Mouse (Mus musculus) neural tube, embryonic 10.5 days (tissue): ENCODE measurements around the gene Sgcd.
"Not testable (repeated sequence)": the region's sequence is repeated elsewhere in the genome, so short reads cannot be mapped to it uniquely, and the experiment has no call there.

ENCODE experiments used
- DNase-seq: peaks from one replicate; pipeline ENCODE4 v3.0.0-alpha.2; 2017; ENCODE audit warnings: low spot score; ENCODE audit errors: extremely low spot score

The Sgcd gene

DNA sequence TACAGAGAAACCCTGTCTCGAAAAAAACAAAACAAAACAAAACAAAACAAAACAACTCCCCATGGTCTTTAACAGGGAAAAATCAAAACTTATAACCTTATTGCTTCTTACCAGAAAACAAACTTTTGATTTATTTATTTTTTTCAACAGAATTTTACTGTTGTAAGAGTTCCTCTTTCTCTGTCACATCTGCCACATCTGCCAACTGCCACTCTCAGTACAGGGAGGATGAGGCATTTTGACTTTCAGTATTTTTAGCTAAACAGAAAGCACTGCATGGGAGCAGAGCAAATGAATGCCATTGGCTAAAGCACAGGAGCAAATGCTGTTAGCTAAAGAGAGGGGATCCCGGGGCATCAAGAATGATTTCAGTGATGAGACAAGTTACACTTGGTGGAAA lies 528.6 kb downstream of the Sgcd start:
- DNase-seq: no peak

DNA sequence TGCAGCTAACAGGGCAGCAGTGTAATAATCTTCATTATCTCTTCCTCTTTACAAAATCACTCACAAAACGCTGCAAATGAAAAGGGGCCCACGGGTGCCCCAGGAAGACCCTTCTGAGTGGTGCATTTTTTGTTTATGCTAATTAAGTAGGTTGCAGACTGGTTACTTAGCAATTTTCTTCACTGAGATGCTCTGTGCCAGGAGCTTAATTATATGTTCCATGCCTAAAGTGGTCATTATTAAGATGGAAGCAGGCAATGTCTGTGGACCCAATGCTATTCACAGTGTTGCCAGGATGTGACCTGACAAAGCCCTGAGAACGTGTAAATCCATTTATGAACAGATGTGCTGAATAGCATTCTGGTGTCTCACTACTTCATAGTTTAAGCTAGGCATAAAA lies 529.6 kb downstream of the Sgcd start:
- no peak for DNase-seq

DNA sequence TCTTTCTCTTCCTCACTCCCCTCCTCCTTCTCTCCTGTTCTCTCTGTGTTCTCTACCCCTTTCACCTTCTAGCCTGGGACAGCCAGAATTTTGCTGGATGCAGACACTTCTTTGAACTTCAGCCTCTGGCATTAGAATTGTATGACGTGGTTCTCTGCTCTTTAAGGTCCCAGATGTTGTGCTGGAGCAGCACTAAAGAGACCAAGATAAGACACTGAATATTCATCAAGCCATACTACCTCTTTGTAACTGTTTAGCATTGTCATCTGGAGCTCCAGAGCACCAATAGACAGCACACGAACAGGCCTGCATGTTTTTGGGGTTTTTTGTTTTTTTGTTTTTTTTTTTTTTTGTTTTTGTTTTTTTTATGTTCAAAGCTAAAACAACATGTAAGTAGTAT lies 541.0 kb downstream of the Sgcd start:
- no peak for DNase-seq

DNA sequence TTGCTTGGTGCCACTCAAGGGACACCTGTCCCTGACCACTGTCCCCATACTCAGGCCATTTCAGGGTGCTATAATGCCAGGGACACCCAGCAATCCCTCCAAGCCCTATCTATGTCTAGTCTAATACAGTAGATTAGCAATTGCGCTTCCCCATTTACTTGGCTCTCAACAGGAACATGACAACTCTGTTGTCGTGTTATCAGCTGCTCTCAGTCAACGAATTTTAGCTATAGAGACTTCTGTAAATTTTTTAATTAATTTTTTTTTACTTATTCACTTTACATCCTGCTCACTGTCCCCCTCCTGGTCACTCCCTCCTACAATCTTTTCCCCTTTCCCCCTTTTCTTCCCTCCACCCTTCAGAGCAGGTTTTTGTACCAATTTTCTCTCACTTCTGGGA lies 542.4 kb downstream of the Sgcd start:
- no peak for DNase-seq

DNA sequence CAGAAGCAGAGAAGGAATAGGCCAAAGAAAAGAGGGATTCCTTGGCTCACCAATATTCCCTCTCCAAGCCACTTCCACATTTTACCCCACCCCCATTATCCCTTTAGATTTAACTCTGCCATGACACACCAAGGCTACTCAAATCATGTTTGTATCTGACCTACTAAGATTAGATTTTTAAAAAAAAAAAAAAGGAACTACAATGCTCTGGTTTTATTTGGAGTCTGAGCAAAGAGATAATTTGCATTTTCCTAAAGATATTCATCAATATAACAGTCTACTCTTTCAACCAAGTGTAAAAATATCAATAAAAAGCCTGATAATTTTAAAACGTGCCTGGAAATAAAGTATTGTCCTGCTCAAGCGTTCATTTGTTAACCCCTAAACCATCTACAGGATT lies 543.1 kb downstream of the Sgcd start:
- no peak for DNase-seq

DNA sequence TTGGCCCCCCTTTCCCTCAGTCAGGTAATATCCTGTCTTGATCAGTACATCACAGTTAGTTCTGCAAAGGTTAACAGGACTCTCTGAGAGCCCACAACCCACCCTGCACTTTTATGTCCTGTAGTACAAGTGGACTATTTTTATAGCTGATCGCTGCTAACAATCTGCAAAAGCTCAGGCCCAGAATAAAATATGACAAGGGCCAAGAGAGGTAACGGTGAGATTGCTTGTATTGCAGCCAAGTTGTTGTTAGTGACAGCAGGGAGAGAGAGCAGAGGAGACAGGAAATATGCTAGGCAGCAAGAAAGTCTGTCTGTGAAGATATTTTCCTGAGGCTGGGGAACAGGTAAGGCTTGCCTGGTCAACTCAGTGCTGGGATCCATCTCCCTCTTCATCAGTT lies 546.5 kb downstream of the Sgcd start:
- no peak for DNase-seq

DNA sequence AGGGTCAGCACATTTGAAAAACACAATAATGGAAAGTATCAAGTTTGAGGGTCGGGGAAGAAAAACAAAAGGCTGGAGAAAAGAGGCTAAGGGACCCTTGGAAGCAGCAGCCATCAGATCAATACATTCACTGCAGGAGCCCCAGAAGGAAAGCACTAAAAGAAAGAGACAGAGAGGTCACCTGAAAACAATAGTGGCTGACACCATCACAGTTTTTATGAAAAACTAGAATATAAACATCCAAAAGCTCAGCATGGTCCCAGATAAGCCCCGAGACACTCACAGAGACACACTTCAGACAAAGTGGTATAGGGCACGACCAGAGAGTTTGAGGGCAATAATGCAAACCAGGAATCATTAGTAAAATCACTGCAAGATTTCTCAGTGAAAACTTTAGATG lies 589.2 kb downstream of the Sgcd start:
- DNase-seq: no peak

DNA sequence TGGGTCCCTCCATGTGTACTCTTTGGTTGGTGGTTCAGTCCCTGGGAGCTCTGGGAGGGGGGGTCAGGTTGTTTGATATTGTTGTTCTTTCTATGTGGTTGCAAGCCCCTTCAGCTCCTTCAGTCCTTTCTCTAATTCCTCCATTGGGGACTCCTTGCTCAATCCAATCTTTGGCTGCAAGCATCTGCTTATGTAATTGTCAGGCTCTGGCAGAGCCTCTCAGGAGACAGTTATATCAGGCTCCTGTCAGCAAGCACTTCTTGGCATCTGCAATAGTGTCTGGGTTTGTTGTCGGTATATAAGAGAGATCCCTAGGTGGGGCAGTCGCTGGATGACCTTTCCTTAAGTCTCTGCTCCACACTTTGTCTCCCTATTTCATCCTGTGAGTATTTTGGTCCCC lies 598.0 kb downstream of the Sgcd start:
- not testable (repeated sequence) for DNase-seq

DNA sequence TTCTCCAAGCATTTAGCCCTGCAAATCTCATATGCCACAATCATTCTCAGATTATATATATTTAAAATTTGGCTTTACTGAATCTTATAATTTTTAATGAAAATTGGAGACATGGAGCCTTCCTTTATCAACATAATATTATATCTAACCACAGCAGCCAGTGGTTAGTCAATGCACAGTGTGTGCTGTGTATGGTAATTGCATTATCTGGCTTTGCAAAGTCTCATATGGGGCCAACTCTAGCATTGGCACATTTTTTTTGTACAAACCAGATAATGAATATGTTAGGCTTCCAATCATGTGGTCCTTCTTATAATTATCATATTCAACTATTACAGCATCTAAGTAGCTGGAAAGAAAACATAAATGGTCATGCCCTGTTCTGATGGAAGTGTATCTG lies 599.4 kb downstream of the Sgcd start:
- no peak for DNase-seq

DNA sequence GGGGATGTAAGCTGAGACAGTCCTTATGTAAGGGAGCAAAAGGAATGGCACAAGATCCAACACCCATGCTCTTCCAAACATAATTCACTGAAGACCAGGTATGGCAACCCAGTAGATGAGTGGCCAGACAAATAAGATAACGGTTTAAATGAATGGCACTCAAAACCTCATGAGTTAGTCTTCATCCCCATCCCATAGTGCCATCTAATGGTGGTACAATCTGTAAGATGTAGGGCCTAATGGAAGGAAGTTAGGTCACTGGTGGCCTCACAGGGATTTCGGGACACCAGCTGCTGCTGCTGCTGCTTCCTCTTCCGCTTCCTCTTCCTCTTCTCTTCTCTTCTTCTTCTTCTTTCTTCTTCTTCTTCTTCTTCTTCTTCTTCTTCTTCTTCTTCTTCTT lies 601.0 kb downstream of the Sgcd start:
- DNase-seq: no peak

DNA sequence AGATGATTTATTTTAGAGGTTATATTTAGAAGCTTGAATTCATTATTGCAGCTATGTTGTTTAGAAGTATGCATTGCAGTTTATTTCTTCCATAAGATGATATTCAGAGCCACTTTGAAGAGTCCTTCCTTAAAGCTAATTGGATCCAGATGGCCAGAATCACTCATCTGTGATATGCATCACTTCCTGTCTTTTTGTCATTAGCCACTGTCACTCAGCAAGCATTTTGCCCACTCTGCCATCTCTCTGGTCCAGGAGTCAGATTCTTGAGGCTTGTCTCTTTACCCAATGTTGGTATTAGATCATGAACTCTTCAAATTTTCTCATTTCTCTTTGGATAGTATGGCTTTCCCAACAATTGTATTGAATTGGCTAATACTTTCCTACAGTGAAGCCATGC lies 602.6 kb downstream of the Sgcd start:
- no peak for DNase-seq

DNA sequence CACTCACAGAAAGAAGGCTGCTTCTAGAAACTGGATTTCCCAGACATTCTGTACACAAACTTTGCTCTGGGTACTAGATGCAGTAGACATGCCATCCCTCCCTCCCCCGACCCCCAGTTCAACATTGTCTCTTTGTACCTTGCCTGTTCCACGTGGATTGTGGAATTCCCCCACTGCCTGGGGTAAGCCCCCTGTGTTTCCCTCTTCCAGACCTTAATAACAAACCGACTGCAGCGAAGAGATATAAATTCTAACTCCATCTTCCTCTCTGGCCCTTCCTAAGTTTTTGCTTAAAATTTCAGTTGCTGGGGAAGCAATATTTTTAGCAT lies 609.2 kb downstream of the Sgcd start:
- no peak for DNase-seq

DNA sequence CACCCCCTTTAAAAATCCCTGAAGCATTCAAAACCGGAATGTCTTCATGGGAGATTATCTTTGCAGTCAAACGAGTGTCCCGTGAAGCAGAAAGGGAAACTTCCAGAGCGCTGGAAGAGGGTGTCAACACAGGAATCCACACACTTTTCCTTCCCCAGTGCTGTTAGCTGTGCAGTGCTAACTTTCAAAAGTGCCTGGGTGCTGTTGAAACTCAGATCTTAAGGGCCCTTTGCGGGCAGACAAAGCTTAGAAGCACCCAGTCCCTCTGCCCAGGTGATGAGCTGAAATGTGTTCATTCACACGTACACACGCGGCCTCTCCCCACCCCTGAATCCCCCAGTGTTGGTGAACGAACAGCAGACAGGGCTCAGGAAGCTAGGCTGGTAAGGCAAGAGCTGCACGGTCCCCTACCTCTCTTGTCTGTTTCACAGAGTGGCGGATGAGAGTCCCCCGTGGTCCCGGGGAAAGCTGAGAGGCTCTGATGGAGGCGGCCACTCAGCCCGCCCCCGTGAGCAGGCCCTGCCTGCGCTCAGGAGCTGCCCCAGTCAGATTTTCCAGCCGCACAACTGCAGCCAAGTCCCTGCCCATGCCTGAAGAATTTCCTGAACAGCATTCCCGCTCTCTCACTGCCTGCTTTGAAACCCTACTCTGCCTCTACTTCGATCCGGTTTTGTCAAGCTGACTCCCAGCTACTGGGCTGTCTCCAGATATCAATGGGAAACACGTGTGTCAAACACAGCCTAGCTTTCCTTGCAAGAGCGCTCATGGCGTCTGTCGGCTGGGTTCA lies 609.7 kb downstream of the Sgcd start:
- DNase-seq: peak; percentile 71

DNA sequence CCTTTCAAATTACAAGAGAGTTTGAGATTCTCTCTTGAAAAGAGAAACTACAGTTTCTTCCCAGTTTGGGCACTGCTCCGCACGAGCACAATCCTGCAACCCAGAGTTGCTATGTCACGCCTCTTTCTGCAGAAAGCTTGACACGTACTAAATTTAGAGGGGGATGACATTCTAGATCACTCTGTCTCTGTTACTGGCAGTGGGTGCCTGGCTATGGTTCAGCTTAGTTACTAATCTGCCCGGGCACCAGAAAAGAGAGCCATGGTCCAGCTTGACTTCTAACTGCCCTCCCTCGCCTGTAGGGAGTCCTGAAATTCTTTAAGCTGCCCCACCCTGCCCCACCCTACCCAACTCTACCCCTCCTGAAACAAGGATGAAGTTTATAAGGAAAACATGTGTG lies 611.3 kb downstream of the Sgcd start:
- DNase-seq: no peak

DNA sequence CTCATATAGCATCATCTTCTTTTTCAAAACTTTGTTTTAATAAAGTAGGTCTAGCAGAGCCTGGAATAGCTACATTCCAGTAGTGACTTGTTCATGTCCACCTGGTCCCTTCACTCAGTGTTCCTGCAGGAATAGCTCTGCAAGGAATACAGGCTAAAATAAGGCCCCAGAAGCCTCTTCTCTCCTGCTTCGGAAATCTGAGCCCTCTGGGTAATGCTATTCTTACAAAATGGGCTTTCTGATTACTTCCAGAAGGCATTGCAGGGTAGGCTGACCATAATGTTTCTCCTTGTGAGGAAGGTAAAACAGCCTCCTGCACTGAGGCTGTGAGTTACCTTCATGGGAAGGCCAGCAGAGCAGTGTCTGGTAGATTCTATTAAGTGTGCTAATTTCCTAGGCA lies 611.9 kb downstream of the Sgcd start:
- DNase-seq: no peak

DNA sequence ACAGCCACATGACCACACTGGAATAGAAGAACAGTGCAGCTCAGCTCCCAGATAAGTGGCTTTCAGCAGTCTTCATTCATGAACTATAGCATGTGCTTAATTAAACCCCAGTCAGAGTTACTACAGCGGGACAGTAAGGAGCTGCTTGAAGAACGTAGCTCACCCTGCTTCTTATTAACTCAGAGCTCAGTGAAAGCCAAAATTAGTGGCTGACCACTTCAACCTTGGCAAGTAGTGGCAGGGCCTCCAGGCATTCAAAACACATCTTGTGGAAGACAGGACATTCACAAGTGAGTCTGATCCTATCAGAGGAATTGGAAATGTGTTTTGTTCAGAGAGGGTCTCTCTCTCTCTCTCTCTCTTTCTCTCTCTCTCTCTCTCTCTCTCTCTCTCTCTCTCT lies 617.2 kb downstream of the Sgcd start:
- no peak for DNase-seq

DNA sequence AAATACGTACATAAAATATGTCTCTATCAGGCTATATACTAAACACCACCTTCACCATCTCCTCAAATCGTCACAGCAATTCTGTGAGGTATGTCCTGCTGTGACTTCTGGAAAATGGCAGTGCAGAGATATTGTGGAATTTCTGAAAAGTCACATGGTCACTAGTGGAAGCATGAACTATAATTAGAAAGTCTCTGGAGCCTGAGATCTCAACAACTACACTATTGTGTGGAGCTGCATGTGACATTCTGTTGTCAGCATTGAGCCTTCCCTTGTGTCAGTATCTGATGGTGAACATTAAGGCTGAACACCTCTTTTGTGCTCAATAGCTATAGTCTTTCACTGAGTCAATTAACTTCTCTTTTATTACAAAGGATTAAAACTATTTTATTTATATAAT lies 637.2 kb downstream of the Sgcd start:
- DNase-seq: no peak

DNA sequence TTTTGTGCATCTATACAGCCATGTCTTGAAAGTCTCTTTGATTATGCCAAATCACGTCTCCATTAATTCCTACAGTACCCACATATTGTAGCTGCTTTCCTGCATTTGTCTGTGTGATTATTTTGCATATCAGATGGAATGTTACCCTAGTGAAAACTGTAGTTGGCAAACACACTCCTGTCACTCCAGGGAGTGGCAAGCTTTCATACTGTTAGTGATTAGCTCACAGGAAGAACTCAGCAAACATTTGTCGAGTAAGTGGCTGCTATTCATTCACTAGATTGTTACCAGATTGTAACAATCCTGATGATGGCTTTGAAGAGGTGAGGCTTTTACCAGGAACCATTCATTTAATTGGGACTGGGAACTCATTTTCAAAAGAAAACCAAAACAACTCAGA lies 645.3 kb downstream of the Sgcd start:
- no peak for DNase-seq

DNA sequence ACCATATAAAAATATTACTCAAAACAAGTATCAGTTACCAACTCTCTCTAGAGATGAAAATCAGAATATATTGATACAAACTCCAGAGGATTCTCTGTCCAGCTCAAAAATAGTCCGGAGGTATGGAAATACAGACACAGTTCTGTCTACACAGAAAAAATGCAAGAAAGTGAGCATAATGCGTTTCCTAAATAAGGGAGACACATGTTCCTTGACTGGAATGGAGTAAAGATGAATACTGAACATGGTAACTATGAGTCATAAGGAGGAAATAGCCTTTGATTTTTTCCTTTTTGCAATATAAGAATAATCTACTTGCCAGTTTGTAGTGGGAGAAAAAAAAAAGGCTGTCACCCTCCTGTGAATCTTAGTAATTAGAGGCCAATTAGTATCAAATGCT lies 655.1 kb downstream of the Sgcd start:
- DNase-seq: no peak

DNA sequence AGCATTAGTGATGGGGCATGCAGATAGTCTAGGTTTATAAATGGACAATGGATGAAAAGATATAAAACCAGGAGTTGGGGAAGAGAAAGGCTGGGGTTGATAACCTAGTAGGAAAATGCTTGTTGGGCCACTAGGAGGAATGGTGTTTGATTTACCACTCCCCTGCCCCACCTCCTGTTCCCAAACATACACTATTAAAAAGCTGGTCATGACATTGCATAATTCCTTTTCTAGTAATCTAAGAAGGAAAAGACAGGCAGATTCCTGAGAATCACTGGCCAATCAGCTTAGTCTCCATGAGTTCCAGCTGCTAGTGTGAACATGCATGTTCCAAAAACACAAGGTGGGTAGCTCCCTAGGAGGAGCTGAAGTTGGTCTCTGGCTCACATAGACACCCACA lies 683.2 kb downstream of the Sgcd start:
- no peak for DNase-seq

DNA sequence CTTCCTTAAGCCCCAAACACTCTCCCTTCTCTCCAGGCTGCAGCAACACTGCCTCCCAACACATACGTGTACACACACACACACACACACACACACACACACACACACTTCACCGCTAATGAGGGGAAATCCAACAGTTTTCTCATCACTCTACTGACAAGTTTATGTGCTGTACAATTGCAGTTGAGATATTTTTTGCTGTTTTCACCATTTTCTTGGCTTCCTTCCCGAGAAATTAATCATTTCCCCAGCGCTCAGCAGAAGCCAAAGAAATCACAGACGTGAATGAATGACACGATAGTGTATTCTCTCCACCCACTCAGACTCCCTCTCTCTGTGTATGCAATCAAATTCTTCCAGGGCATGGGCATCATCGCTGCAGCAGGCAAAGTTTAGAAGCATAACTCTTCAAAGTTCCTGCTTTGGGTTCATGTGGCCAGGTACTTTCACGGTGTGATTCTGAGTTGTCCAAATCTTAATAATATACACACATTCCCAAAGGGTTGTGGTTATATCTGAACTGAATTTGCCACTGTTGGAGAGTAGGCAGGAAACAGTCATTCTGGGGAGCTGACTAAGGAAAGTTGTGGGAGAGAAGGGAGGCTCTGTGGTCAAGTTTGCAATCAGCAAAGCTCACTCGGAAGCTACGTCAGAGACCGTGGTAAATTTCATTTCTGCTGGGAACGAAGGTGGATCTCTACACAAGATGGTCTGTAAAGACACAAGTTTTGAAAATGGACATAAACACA lies 683.9 kb downstream of the Sgcd start:
- DNase-seq: no peak

DNA sequence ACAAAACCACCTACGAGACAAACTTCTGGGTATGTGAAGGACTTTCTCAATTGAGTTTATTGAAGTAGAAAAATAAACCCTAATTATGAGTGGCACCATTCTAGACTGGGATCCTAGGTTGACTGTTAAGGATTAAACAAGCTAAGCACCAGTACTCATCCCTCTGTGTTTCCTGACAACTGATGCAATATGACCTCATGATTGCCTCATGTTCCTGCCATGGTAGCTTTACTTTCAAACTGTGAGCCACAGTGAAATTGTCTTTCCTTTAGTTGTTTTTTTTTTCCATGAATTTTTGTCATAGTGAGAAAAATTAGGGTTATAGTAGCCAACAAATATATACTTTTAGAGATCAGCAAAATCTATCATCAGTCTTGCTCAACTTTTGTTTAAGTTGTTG lies 689.0 kb downstream of the Sgcd start:
- DNase-seq: no peak

DNA sequence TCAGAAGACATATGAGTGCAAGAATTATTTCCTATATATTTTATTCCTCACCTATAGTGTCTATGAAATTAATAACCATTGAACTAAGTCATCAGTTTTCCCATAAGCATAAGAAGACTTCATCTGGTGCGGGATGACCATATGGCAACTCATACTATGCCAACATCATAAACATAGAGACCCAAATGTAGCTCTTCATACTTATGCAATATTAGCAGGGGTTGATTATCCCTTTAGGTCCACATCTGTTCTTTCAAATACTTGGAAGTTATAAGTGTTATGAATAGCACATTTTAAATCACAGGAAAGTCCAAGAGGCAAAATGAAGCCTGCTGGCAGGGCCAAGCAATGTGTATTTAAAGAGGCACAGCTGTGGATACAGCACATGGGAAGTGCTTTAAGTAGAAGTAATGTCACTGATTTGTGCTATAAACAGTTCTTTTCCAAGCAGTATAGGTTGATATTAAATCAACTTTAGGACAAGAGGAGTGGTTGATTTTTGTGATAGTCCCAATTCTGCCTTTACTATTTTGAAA lies 690.9 kb downstream of the Sgcd start:
- no peak for DNase-seq
